Mouse (Mus musculus) stomach, postnatal 0 days (tissue): Measurements from ENCODE around the gene Pank1.

Experiments
- CTCF ChIP-seq: IDR thresholded peaks from 2 replicates; pipeline ENCODE4 v1.5.1; 2016; ENCODE audit warnings: antibody characterized with exemption, low read depth, mild to moderate bottlenecking, moderate library complexity
- EP300 ChIP-seq: optimal IDR thresholded peaks from 2 replicates; pipeline ENCODE3; 2016; ENCODE audit warnings: antibody characterized with exemption

DNA sequence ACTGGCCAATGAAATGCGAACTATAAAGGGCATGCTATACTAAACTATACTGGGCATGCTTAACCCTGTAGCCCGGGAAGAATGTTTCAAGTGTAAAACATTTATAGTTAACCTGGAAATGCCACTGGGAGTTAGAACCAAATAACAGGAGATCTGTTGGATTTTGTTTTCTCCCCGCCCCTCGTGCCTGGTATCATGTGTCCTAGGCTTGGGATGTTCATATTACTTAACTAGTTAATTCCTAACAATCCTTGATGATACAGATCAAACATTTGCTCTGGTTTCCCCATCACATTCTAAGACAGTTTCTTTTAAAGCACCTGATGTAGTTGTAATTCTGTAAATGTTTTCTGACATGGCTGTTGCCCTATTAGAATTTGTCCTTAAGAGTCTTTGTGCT, 40.8 kb upstream of the Pank1 start:
- TF ChIP-seq CTCF, result no peak
- TF ChIP-seq EP300, result no peak
